Mouse (Mus musculus) ES-Bruce4 (cell line): ENCODE measurements at regions not wholly inside any gene's neighbourhood (a gene's known extent, or its start where the extent isn't known, plus 50 kb on each side); places are given as distances from the start of the nearest gene placed in this dataset.

Source experiments
- CTCF ChIP-seq: IDR thresholded peaks from one replicate; pipeline ENCODE4 v1.8.1; 2011; ENCODE audit warnings: low read depth, low read length
- EP300 ChIP-seq: IDR thresholded peaks from 2 replicates; pipeline ENCODE4 v1.6.1; 2011; ENCODE audit warnings: low read depth, low read length; ENCODE audit not compliant: insufficient read depth
- POLR2A ChIP-seq: IDR thresholded peaks from one replicate; pipeline ENCODE4 v1.8.1; 2011; ENCODE audit warnings: low read length; ENCODE audit not compliant: insufficient read depth

DNA sequence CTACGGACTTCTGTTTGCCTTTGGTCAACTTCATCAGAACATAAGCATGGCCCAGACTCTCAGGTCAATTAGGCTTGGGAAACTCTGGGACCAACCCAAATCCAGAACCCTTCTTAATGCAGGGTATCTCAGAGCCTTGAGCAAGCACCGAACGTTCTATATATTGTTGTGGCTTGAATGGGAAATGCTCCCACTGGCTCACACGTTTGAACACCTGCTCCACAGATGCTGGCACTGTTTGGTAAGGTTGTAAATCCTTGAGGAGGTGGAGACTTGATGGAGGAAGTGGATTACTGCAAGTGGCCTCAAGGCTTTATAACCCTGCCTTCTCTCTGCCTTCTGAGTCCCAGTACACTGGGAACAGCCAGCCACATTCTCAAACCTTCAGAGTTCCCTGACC is 231.3 kb upstream of the Tox3 start:
- TF ChIP-seq CTCF: no peak
- TF ChIP-seq EP300: no peak
- no peak for TF ChIP-seq POLR2A
